Mouse (Mus musculus) thymus, postnatal 4 days (tissue): ENCODE results near the gene Aak1.
"Not testable (repeated sequence)": the region's sequence is repeated elsewhere in the genome, so short reads cannot be mapped to it uniquely, and the experiment has no call there.

ENCODE experiments used
- DNase-seq: peaks from one replicate; pipeline ENCODE4 v3.0.0; 2021

The Aak1 gene

DNA sequence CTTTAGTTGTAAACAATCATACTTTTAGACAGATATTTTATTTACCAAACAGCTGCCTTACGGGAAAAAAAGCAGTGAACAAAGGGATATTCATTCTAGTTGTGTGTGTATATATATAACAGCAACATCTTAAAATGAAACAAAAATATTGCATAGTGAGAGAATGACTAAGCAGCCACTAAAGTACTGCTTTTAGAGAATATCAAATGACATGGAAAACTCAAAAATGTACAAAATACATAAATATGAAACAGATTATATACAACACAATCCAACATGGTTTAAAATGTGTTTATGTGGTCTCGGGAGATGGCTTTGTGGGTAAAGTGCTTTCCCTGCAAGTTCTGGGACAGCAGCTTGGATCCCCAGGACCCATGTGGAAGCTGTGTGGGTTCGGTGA, 5.7 kb upstream of the Aak1 start:
- no peak for DNase-seq

GRCm38 (mm10) chr6:86846467-86846866, 2.9 kb upstream of the Aak1 start:
- no peak for DNase-seq

DNA sequence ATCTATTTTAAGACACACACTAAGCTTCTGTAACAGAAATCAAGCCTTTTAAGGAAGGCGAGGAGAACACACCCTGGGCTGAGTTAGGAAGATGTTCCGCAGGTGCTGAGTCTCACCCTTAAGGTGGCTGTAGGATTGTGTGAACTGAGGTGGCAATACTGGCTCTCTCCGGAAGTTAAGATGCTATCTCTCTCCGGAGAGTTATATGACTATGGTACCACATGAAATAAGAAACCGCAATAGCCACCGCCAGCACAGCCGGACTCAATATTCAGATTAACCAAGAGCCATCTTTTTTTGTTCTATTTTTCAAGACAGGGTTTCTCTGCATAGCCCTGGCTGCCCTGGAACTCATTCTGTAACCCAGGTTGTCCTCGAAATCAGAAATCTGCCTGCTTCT, 1.5 kb upstream of the Aak1 start:
- DNase-seq: no peak

DNA sequence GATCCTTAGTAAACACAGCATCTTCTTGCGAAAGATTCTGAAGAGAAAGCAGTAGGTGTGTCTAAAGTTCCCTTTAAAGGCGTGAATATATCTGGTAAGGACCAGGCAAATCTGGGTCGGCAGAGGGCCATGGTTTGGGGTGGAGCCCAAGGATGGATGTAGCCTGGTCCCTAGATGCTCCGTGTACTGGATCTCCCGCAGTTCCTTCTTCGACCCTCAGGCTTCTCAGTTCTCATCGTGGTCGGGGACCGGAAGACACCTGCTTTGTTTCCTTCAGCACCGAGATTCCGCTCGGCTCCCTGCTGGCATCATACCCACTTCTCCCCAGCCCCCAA, 770 bp upstream of the Aak1 start:
- DNase-seq: no peak

- peak; percentile 75 for DNase-seq
Observed at GRCm38 (mm10) chr6:86849692-86850445, 552 bp downstream of the Aak1 start.

DNA sequence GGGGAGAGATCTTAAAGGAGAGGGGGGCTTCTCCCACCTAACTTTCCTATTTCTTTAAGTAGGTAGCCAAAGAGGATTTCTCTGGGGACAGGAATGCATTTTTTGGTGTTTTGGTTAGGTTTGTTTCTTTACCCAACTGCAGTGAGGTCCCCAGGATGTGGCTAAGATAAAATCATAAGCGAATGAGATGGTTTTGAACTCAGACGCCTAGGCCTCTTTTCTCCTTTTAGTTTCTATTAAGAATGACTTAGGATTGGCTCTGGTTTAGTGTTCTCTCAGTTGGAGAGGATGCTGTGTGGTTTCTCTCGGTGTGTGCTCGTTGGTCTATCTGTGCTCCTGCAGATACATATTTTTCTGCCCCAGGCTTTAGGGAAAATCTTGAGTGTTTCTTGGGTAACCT, 1.3 kb downstream of the Aak1 start:
- no peak for DNase-seq

GRCm38 (mm10) chr6:86851561-86851960, 2.2 kb downstream of the Aak1 start:
- DNase-seq: no peak

- DNase-seq: no peak
Observed at GRCm38 (mm10) chr6:86853928-86854327, 4.6 kb downstream of the Aak1 start.

DNA sequence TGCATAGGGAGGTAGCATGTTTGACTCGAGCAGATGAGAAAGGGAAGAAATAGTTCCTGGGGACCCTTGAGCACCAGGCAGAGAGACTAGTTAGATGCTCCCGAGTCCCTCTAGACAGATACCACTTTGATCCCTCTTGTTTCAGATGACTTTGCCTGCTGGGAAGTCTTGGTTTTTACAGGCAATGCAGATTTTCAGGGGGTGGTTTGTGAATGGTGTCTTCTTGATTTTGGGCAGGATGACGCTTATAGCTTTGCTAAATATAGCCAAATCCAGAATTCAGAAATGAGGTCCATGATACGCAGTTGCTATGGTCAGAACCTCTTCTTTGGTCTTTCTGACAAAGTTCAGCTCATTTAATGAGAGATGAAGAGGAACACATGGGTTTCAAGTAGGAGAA, 5.6 kb downstream of the Aak1 start:
- no peak for DNase-seq

DNA sequence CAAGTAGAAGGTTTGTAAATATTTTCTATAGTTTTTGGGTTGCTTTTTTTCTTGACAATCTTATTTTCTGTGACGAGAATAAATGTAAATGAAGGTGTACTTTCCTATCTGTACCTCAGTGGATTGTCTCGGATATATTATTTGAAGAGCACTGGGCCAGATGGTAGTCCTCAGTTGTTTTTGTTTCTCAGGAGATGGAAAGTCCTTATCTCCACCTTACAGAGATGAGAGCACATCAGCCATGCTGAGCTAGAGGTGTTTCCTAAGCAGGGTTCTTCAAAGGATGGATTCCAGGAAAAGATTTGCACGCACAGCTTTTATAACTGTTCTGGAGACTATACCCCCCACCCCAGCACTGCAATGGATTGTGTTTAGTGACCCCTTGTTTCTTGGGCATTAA, 9.3 kb downstream of the Aak1 start:
- no peak for DNase-seq

DNA sequence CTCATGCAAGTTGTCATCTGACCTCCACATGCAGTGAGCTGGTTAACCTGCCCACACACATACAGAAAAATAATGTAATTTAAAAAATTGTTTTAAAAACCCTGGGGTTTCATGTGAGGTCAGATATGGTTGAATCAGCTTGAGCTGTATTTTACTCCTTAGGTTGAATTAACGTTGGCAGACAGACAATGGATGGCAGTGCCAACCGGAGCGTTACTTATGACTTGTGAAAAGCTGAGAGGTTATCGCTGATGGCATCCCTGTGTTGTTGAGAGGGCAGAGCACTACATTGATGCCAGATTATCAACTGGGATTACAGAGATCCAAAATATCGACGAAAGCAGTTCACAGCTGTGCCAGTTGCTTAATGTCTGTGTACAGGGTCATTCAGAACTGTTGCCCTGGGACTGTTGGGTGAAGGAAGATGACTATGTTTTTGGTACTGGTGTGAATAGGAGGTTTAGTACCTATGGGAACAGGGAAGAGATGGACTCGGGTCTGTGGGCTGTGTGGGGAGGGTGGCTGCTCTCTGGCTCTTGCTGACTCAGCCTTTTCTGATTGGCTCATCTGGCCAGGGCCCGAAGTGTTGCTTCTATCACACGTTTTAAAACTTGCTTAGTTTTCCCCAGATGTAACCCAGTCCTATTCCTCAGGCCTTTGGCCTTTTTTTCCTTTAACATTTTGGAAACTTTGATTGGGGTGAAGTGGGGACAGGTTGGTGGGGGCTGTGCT, 11.6 kb downstream of the Aak1 start:
- DNase-seq: no peak

GRCm38 (mm10) chr6:86864358-86864757, 15.0 kb downstream of the Aak1 start:
- no peak for DNase-seq

DNA sequence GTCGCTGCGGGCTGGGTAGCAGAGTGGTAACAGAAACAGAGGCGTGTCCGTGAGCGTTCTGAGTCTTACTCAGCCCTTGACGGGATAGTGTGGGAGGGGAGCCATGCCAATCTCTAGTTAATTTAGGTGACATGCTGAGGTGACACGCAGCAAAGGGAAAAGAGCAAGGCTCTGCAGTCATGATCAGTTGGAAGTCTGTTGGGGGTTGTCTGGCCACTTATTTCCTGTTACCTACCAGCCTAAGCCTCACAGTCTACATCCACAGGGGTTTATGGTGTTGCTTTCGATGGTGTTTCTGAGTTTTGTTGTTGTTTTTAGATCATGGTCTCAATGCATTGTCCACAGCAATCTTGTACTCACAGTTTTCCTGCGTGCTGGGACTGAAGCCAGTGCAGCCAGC, 21.0 kb downstream of the Aak1 start:
- DNase-seq: no peak

GRCm38 (mm10) chr6:86871783-86872182, 22.5 kb downstream of the Aak1 start:
- peak; percentile 26 for DNase-seq

DNA sequence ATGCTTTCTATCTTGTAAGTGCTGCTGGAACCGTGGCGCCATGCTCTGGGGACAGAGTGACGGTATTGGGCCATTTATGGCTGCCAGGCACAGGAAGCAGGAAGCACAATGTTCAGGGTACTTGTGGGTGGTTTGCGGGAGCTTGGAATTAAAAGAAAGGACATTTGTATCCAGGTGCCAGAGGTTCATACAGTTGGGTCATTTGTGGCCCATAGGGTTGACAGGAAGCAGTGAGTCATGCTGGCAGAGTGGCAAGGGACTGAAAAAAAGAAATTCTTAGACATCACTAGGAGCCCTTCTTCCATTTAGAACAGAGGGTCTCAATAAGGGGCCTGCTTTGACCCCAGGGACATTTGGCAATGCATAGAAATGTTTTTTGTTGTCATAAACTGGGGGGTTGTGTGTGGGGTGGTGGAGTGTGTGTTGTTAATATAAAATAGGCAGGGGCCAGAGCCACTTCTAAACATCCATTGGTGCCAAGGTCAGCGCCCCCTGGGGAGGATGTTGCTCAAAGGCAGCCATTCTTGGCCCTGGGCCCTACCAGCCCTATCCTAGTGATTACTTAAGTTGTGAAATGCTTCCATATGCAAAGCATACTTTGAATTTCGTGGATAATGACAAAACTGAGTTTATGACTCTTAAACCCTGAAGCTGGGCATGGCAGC, 25.5 kb downstream of the Aak1 start:
- DNase-seq: peak; percentile 53

DNA sequence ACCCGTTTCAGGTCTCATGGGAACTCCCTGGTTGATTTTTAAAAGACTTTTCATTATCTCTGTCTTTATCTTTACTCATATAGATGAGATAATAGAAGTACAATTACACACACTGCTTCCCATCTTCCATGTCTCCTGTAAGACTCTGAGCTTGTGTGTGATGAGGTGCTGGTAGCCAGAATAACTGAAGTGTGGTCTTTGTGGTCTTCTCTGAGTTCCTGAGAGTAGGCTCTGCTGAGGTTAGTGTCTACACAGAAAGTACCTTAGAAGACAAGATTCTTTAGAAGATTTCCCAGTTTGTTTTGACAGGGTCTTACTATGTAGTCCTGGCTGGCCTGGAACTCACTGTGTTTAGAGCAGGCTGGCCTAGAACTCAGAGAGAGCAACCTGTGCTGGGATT, 27.1 kb downstream of the Aak1 start:
- no peak for DNase-seq

DNA sequence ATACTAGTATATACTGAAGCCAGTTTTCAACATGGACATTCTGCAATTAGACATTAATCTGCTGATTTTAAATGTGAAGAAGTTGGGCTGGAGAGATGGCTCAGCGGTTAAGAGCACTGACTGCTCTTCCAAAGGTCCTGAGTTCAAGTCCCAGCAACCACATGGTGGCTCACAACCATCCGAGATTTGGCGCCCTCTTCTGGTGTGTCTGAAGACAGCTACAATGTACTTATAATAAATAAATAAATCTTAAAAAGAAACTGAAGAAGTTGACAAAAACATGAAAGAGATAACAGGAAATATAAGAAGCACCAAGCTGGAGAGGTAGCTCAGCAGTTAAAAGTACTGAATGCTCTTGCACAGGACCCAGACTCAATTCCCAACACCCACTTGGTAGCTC, 29.3 kb downstream of the Aak1 start:
- not testable (repeated sequence) for DNase-seq

DNA sequence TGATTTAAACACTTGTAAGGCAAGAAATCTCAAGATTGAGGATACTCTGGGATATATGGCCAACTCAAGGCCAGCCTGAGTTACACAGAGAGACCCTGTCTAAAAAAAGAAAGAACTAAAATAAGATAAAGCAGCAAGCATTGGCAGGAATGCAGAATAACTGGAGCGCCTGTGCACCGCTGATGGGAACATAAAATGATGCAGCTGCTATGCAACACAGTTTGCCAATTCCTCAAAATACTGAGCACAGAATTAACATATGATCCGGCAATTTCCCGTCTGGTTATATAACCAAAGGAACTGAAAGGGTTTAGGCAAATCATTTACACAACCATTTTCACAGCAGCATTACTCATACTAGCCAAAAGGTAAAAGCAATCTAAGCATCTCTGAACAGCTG, 30.0 kb downstream of the Aak1 start:
- no peak for DNase-seq

DNA sequence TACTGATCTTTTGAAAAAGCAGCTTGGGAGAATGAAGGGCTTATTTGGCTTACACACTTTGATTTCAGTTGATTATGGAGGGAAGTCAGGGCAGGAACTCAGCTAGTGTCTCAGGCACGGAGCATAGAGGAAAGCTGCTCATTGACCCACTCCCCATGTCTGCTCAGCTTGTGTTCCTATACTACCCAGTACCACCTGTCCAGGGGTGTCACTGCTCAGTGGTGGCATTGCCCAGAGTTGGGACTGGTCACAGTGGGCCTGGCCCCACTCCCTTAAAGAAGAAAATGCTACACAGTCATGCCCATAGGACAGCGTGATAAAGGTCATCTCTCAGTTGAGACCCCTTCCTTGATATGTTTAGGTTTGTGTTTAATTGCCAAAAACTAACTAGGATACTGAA, 34.9 kb downstream of the Aak1 start:
- no peak for DNase-seq

- DNase-seq: no peak
Observed at GRCm38 (mm10) chr6:86884746-86885145, 35.4 kb downstream of the Aak1 start.

DNA sequence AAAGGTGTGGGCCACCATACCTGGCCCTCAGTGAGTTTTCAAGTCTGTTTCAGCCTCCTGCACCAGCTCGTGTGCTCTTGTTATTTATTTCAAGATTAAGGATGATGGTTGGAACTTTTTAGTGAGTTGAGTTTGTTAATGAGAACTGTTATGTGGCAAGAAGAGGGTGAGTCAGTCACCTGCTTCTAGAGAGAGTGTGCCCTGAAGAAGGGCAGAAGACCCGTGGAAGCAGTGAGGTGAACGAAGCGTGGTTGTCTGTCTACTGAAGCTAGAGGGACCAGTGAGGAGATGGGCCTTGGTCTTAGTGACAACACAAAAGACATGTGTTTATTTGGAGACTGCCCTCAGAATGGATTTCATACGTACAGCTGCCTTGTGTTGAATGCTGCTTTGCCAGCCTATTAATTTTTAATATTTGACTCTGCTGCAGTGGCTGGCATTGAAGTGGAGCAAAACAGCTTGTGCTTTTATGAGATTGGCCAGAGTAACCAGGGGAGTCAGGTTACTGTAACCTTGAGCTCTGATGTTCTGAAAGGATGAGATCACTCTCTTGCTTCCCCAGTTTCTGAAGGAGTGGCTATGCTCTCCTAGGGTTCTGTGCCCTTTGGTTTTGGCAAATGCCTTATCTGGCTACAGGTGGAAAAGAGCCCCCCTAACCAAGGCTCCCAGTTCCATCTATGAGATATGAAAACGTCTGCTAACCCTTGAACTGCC, 36.7 kb downstream of the Aak1 start:
- DNase-seq: no peak

GRCm38 (mm10) chr6:86886803-86887202, 37.5 kb downstream of the Aak1 start:
- DNase-seq: no peak

DNA sequence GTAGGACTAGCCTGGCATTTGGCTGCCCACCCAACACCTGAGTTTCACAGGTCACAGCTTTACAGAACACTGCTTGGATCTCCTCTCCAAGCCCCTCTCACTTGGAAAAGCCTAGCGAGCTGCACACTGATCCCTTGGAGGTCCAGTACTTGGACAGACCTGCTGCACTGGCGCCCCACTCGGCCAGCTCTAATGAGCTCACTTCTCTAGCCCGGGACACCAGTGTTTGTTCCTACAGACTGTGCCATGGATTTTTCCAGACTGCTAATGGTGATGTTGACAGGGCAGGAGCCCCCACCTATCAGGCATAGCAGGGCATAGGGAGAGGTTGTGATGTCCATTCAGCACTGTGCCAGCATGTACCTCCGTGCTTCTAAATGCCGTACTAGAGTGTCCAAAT, 48.2 kb downstream of the Aak1 start:
- DNase-seq: no peak

DNA sequence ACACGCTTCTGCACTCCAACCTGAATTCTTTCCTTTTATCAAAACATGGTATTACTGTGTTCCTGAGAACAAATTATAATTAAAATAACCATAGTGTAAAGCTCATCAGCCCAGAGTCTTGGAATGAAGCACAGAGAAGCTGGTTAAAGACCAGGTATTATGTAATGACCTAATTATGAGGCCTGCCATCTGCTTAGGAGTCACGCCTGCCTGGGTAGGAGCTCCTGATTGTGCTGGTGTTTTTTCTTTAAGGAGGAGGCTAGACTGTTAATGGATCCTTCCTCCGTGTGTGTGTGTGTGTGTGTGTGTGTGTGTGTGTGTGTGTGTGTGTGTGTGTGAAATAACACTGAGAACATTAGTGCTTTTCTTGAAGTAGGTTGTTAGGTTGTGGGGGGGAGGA, 49.7 kb downstream of the Aak1 start:
- no peak for DNase-seq
